Mouse (Mus musculus): ENCODE results near the gene Ciita.

Ciita gene

GRCm38 (mm10) chr16:10479857-10480256 is at the start of gene Ciita:
Gene Ciita, plus strand, starts transcription at chr16:10480059.
- no peak for DNase-seq (ENCODE audit: low spot score)

- no peak for DNase-seq (ENCODE audit: low spot score)
These were observed 47.9 kb upstream of the Ciita start for GRCm38 (mm10) chr16:10431911-10432310.

DNA sequence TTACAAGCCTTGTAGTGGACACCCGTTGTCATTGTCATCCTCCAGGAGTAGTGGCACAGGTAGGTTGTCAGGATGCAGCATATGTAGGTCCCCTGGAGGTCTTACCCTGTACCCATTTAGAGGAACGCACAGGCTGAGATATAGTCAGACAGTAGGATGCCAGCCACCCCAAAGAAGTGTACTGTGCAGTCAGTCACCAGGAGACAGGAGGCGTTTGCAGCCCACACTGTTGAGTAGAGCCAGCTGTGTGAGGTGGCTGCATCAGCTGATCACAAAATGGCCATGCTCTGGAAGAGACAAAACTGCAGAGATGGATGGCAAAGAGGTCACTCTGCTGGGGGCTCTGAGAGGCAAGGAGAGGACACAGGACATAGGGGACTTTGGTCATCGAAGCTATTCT is 47.5 kb upstream of the Ciita start:
- DNase-seq (ENCODE audit: low spot score) = no peak

GRCm38 (mm10) chr16:10433344-10433743 is 46.5 kb upstream of the Ciita start:
- DNase-seq (ENCODE audit: low spot score) = no peak

DNA sequence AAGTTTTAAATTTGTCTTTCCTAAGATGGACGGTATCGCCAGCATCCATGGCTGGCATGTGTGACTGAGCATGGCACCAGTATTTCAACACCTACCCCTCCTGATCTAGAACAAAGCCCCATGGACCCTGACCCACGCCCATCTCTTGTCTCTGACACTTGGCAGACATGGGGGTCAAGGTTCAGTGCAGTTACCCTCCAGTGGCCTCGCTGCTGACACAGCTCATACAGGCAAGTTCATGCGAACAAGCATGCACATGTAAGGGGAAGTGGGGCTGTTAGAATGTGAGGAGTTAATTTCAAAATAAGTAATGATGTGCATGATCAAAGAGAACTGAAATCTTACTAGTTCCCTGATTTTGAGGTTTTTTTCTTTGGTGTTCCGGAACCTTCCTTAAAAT is 43.7 kb upstream of the Ciita start:
- DNase-seq (ENCODE audit: low spot score) = no peak

DNA sequence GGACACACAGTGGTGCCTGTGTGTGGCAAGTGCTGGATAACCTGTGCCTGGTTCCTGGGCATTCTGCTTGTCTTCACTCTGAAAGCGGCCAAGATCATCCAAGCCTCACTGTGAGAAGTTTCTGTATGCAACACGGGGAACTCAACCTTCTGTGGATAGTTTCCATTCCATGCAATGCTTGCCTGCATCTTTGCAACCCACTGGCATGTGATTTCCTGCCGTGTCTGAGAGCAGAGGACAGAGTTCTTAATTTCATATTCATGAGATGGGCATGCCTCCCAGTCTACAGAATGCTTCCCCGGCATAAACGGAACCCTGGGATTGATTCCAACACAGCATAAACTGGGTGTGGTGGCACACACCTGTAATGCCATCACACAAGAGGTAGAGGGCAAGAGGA is 41.8 kb upstream of the Ciita start:
- no peak for DNase-seq (ENCODE audit: low spot score)

- DNase-seq (ENCODE audit: low spot score) = no peak
These were observed 38.5 kb upstream of the Ciita start for GRCm38 (mm10) chr16:10441328-10441727.

DNA sequence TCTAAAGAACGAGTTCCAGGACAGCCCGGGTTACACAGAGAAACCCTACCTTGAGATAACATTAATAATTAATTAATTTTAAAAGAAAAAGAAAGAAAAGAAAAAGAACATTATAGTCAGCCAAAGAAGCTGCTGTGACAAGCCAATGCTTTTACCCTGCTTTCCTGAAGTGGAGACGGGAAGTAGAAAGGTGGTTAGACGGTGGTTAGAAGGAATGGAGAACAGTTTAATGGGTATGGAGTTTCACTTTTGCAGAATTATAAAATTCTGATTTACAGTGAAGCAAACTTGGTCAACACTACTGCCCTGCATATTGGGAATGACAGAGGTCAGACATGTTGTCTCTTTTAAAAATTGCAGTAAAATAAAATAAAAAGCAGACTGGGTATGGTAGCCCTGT is 38.1 kb upstream of the Ciita start:
- no peak for DNase-seq (ENCODE audit: low spot score)

DNA sequence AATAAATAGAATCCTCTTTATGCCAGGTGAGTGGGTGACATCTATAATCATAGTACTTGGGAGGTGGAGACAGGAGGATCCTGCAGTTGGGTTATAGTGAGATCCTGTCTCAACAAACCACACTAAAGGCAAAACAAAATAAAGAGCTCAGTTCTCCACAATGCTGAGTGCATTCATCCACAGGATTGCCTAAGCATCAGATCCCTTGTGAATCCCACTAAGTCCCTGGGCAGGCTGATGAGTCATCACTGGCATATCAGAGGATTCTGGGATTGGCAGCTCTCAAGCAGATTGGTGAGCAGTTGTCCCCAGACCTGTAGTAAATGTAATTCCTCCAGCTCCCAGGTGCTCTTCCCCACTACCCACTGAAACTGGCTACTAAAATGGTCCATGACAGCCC is 36.1 kb upstream of the Ciita start:
- no peak for DNase-seq (ENCODE audit: low spot score)

GRCm38 (mm10) chr16:10446573-10447263 is 33.1 kb upstream of the Ciita start:
- no peak for DNase-seq (ENCODE audit: low spot score)

DNA sequence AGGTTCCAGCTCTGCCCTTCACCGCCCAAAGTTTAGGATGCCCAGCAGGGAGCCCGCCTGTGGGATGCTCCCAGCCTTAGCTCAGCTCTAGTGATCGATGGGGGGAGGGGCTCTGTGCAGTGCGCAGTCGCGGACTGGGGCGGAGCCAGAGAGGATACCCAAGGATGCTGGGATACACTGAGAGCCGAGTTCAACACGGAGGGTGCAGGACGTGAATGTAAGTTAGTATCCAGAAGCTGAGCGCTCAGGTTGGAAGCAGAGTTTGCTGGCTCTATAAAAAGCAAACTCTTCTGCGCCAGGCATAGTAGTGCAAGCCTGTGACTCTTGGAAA is 32.6 kb upstream of the Ciita start, which contains the start of gene Tvp23a:
Gene Tvp23a (minus strand): TSS at position 99 of the 331 bp plus-strand sequence.
- DNase-seq (ENCODE audit: low spot score) = peak; percentile 90

DNA sequence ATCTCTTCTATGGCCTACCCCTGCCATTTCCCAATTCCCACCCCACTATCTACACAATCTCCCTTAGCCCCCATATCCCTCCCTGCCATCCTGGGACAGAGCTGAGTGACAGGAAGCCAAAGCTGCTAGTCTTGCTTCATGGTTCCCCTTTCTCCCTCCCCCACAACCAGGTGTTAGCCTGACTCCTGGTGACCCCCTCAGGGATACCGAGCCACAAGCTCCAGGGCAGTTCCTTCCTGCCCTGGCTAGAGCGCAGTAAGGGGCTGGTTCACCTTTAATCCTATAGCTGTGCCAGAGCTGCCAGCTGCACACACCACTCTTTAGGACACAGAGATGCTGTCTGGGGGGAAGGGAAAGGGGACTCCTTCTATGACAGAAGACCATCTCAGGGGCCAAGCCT is 32.1 kb upstream of the Ciita start:
- no peak for DNase-seq (ENCODE audit: low spot score)

GRCm38 (mm10) chr16:10448931-10449330 is 30.9 kb upstream of the Ciita start:
- DNase-seq (ENCODE audit: low spot score) = no peak

DNA sequence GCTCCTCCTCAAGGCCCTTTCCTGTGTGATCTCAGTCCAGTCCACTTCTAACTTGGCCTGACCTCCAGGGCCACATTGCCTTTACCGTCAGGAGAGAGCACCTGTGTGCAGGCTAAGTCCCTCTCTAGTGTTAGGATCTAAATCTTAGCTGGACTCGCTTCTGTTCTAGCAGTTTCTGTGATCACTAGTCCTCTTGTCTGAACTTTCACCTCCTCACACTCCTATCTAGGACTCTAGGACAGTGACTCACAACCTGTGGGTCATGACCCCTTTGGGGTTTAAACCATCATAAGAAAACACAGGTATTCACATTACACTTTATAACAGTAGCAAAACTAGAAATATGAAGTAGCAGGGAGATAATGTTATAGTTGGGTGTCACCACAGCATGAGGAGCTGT is 28.0 kb upstream of the Ciita start:
- DNase-seq (ENCODE audit: low spot score) = no peak

DNA sequence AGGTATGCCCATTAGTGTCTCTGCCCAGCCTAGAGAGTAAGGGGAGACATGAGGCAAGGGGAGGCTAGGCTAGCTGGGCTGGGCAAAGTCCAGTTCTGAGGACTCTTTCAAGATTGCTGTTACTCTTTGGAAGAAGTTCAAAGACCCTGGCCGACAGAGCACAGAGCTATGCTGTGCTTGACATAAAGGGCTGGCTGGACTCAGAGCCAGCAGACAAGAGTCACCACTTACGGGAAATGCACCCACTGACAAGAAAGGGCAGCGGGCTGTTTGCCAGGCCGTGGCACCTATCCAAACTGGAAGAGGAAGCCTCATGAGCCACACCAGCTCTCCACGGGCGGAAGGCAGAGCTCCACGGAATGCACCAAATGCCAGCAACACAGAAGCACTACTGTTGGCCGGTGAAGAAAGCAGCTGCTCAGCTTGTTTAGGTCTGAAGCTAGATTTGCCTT is 27.4 kb upstream of the Ciita start:
- peak; percentile 88 for DNase-seq (ENCODE audit: low spot score)

DNA sequence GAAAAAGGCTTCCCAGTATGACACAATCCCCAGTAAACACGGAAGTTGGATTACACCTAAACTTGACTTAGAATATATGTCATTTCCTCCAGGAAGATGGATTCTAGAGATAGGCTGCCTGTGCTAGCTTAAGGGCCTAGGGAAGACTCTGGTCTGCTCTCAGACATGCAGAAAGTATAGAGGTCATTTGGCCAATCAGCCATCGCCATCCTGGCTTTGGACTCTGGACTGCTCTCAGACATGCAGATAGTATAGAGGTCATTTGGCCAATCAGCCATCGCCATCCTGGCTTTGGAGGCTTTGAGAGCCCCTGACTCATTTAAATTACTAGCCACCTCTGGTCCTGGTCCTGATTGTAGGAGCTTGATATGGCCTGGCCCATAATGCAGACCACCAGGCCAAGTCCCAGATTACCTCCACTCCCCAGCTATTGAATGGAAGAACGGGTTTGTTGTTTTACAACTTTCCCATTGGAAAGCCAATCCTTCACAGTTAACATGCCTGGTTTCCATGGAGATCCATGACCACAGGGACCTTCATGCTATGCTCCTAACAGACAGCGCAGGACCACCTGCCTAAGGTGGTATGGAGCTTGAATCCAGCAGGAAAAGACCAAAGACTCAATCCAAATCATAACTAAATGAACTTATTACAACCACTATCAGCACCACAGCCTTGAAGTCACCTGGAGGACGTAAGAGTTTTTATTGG is 25.8 kb upstream of the Ciita start:
- no peak for DNase-seq (ENCODE audit: low spot score)

- no peak for DNase-seq (ENCODE audit: low spot score)
These were observed 25.3 kb upstream of the Ciita start for GRCm38 (mm10) chr16:10454583-10454974.

GRCm38 (mm10) chr16:10460188-10460587 is 19.7 kb upstream of the Ciita start:
- DNase-seq (ENCODE audit: low spot score) = no peak

DNA sequence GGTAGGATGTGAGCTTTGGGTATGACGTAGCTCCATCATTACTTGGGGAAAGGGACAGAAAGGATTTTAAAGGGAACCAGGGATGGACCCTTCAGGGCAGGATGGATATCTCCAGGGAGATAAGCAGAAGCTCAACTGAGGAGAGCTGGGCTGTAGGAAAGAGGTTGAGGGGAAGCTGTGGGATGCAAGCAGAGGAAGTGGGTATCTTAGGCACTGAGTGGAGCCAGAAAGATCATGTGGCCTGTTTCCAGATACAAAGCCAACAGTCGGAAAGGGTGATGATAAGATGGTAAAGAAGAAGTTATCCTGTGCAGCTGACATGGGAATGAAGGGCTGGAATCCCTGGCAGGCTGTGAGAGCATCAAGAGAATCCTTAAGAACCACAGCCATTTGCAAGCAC is 18.7 kb upstream of the Ciita start:
- DNase-seq (ENCODE audit: low spot score) = no peak

DNA sequence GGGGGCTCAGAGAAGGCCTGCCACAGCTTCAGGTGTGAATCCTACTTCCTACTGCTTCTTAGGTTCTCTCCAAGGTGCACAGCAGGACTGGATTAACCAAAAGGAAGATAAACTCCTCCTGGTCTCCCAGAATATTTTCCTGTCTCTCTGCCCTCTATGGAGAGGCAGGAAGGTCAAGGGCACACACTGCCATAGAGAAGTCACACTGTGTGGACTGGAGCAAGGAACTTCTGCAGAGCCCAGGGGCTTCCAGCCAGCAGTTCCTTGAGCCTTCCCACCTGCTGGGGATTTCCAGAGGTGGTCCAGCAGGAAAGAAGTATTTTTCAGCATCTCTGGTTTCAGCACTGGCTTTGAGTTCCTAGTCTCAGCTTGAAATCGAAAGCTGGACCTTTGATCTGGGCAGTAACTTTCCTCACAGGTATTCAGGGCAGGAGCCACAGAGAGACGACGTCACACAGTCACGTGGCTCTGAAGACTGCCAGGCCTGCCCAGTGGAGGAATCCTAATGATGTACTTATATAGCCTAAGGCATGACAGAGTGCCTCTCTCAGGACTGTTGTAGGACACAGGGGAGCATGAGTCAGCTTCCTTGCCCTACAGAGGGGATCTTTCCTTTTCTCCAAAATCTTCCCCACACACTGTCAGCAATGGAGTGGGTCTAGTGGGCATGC is 14.7 kb upstream of the Ciita start:
- no peak for DNase-seq (ENCODE audit: low spot score)

DNA sequence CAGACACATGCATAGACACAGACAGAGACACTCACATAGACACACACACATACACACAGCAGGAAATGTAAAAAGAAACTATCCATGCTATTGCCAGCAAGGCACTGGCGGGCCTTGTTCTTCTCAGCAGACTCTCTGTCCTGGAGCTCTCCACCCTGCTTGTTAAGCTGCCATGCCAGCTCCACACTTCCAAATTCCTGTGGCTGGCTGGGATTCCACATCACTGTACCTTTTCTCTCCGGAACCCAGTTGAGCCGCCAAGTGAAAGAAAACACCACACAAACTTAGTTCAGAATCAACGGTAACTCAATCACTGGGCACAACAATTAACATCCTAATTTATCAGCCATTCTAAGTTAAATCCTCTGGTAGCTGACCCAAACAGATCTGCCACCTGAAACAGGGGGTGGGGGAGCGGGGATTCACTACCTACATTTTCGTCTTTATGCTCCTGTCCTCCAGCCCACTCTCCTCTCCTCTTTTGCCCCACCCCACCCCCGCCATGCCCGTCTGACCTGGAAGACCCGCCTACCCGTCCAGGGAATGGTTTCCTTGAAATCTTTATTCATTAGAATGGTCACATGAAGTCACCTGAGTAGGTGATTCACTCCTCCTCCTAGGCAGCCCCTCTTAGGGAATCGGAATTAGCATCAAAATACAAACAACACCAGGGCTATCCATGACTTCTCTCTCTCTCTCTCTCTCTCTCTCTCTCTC is 12.3 kb upstream of the Ciita start:
- no peak for DNase-seq (ENCODE audit: low spot score)

DNA sequence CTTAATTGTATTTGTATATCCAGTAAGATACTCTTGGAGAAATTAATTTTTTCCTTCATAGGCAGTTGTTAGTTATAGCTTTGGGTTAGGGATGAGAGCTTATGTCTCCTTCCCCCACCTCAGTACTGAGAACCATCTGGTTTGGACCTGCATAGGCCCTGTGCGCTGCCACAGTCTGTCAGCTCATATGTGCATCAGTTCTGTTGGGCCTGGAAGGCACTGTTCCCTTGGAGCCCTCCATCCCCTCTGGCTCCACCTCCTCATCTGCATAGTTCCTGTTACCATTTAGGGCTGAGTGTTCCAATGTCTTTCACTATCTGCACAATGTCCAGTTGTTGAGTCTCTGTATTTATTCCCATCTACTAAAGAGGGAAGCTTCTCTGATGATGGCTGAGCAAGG is 11.7 kb upstream of the Ciita start:
- DNase-seq (ENCODE audit: low spot score) = peak; percentile 74

GRCm38 (mm10) chr16:10471950-10472349 is 7.9 kb upstream of the Ciita start:
- DNase-seq (ENCODE audit: low spot score) = no peak

Data from layer of hippocampus, adult 11-12 months (tissue).